ENCODE assay signal across 11 mouse cellular contexts in genomic region chr5:121115391-121116157, GRCm38 (mm10).
DNase-seq lines count a peak whose midpoint lies in the region; ATAC-seq and TF ChIP-seq lines count a peak whose summit lies in the region.
"Had no signal": no experiment of that assay in that cellular context is flagged by ENCODE, and none has a peak within 500 bp of the region (broad histone marks: within the 10 kb centered on the region; RNA-seq: fewer than 3 reads in every experiment).

No protein-coding gene starts in this region.

- H3K9ac ChIP-seq in stomach, postnatal 0 days (ENCODE audit: low read length), result no peak overlapping the region
- H3K9ac ChIP-seq in kidney, embryonic 14.5 days (ENCODE audit: low read depth, low read length), result no peak overlapping the region
- H3K9ac ChIP-seq: embryonic facial prominence, embryonic 12.5 days had no signal

- no peak for ATAC-seq in cerebellum, adult (ENCODE audit: insufficient number of reproducible peaks, low FRiP score, low TSS enrichment)
- ATAC-seq in stomach, postnatal 0 days (ENCODE audit: low FRiP score, low TSS enrichment), result no peak
- ATAC-seq in kidney, embryonic 14.5 days (ENCODE audit: low FRiP score, low TSS enrichment), result no peak
- ATAC-seq: Patski had no signal

- no peak overlapping the region for H3K4me3 ChIP-seq in stomach, postnatal 0 days (ENCODE audit: low read depth, low read length)
- no peak overlapping the region for H3K4me3 ChIP-seq in kidney, embryonic 14.5 days (ENCODE audit: low read length)
- H3K4me3 ChIP-seq: embryonic facial prominence, embryonic 12.5 days had no signal

- no peak for TF ChIP-seq EP300 in stomach, postnatal 0 days (optimal IDR thresholded peaks at IDR 0.05)

- no peak for TF ChIP-seq CTCF in stomach, postnatal 0 days (IDR thresholded peaks at IDR 0.05; ENCODE audit: low read depth)

- H3K4me2 ChIP-seq in stomach, postnatal 0 days (replicated peaks; ENCODE audit: low read depth), result no peak overlapping the region
- H3K4me2 ChIP-seq in kidney, embryonic 14.5 days (replicated peaks; ENCODE audit: low read depth, low read length), result no peak overlapping the region
- H3K4me2 ChIP-seq: embryonic facial prominence, embryonic 12.5 days had no signal

- H3K27me3 ChIP-seq in stomach, postnatal 0 days (ENCODE audit: control insufficient read depth, insufficient read depth, low read length), result no peaks in the 10 kb centered on the region
- no peaks in the 10 kb centered on the region for H3K27me3 ChIP-seq in kidney, embryonic 14.5 days (ENCODE audit: control insufficient read depth, insufficient read depth, low read length)
- H3K27me3 ChIP-seq: embryonic facial prominence, embryonic 12.5 days; Patski had no signal

- peak; percentile 78 to 84 for DNase-seq in cerebellum, postnatal 10 days
- DNase-seq in frontal cortex, postnatal 14 days (ENCODE audit: low spot score in 2 of 2), result peak; percentile 57 to 59
- peak; percentile 64 to 65 for DNase-seq in left cerebral cortex, adult 9 months (ENCODE audit: low spot score in 2 of 2)
- DNase-seq in retina, adult 2 months (ENCODE audit: low read depth, low spot score), result peak; percentile 18
- DNase-seq in kidney, postnatal 10 days, result no peak
- DNase-seq in stomach, postnatal 0 days (ENCODE audit: low spot score), result no peak
- DNase-seq: heart, postnatal 4 days had no signal

- 62% methylated on average over 8 of the region's 8 CpGs for WGBS in stomach, postnatal 0 days
- 76% methylated on average over 8 of the region's 8 CpGs for WGBS in kidney, embryonic 14.5 days

- H3K9me3 ChIP-seq in stomach, postnatal 0 days (ENCODE audit: control insufficient read depth, low read length), result no peaks in the 10 kb centered on the region
- H3K9me3 ChIP-seq in kidney, embryonic 14.5 days (ENCODE audit: control insufficient read depth, low read length), result no peaks in the 10 kb centered on the region
- H3K9me3 ChIP-seq: embryonic facial prominence, embryonic 12.5 days had no signal

- no peak overlapping the region for H3K27ac ChIP-seq in stomach, postnatal 0 days (replicated peaks)
- no peak overlapping the region for H3K27ac ChIP-seq in kidney, embryonic 14.5 days (ENCODE audit: low read depth, low read length)
- H3K27ac ChIP-seq: embryonic facial prominence, embryonic 12.5 days had no signal

- no peaks in the 10 kb centered on the region for H3K36me3 ChIP-seq in stomach, postnatal 0 days (ENCODE audit: control insufficient read depth, insufficient read depth, low read length)
- H3K36me3 ChIP-seq in kidney, embryonic 14.5 days (ENCODE audit: control insufficient read depth, insufficient read depth, low read length), result no peaks in the 10 kb centered on the region
- H3K36me3 ChIP-seq: embryonic facial prominence, embryonic 12.5 days had no signal

- H3K4me1 ChIP-seq in stomach, postnatal 0 days (replicated peaks; ENCODE audit: control insufficient read depth, insufficient read depth), result no peaks in the 10 kb centered on the region
- H3K4me1 ChIP-seq in kidney, embryonic 14.5 days (ENCODE audit: control insufficient read depth, insufficient read depth, low read length), result no peaks in the 10 kb centered on the region
- H3K4me1 ChIP-seq: embryonic facial prominence, embryonic 12.5 days had no signal

Comparison
In these comparisons a context has a peak if more than half of its experiments do, and no peak if none do; other contexts are left out.
1. DNase-seq: peak in cerebellum, postnatal 10 days (2 of 2), frontal cortex, postnatal 14 days (2 of 2), left cerebral cortex, adult 9 months (2 of 2) and retina, adult 2 months (single experiment); none in kidney, postnatal 10 days (single experiment) and stomach, postnatal 0 days (single experiment).